Mouse (Mus musculus): ENCODE measurements around the gene Nup54.

- TF ChIP-seq EP300 (IDR thresholded peaks at IDR 0.05; ENCODE audit: insufficient read depth, low read depth, low read length) (no peak), CTCF (IDR thresholded peaks at IDR 0.05; ENCODE audit: low read depth, low read length) (no peak)
These were observed 3.4 kb downstream of the Nup54 start for GRCm38 (mm10) chr5:92431611-92432010.
